Mouse (Mus musculus): ENCODE data around the gene B3gntl1. TPM values are rescaled to one million over a fixed set of nuclear protein-coding genes. Genes with fewer than 3 reads are reported as not detected.
A peak's percentile ranks its signal among the peaks of the same experiment; 100 is the strongest.
"Not testable (repeated sequence)": the region's sequence is repeated elsewhere in the genome, so short reads cannot be mapped to it uniquely, and the experiment has no call there.

The B3gntl1 gene
- total RNA-seq, 2 experiments from 2014 or later: 4.4 to 4.6 TPM

GRCm38 (mm10) chr11:121683243-121683642, 10.3 kb upstream of the B3gntl1 start:
- no peak for DNase-seq

- DNase-seq: peak; percentile 25
Measured at GRCm38 (mm10) chr11:121680750-121681149, 7.8 kb upstream of the B3gntl1 start.

- no peak for DNase-seq
Measured at GRCm38 (mm10) chr11:121679581-121679980, 6.6 kb upstream of the B3gntl1 start.

GRCm38 (mm10) chr11:121676836-121677235, 3.9 kb upstream of the B3gntl1 start:
- DNase-seq: no peak

- DNase-seq: peak; percentile 24
Measured at GRCm38 (mm10) chr11:121673629-121674028, 676 bp upstream of the B3gntl1 start.

- no peak for DNase-seq
Measured at GRCm38 (mm10) chr11:121672312-121672989, 502 bp downstream of the B3gntl1 start.

GRCm38 (mm10) chr11:121670926-121671325, 2.0 kb downstream of the B3gntl1 start:
- no peak for DNase-seq

- no peak for DNase-seq
Measured at GRCm38 (mm10) chr11:121668776-121669175, 4.2 kb downstream of the B3gntl1 start.

GRCm38 (mm10) chr11:121667541-121667940, 5.4 kb downstream of the B3gntl1 start:
- no peak for DNase-seq

- DNase-seq: no peak
Measured at GRCm38 (mm10) chr11:121661116-121661515, 11.8 kb downstream of the B3gntl1 start.

- not testable (repeated sequence) for DNase-seq
Measured at GRCm38 (mm10) chr11:121660604-121661003, 12.3 kb downstream of the B3gntl1 start.

- no peak for DNase-seq
Measured at GRCm38 (mm10) chr11:121658151-121658550, 14.8 kb downstream of the B3gntl1 start.

- DNase-seq: no peak
Measured at GRCm38 (mm10) chr11:121655807-121656511, 17.0 kb downstream of the B3gntl1 start.

GRCm38 (mm10) chr11:121655166-121655806, 17.7 kb downstream of the B3gntl1 start:
- no peak for DNase-seq

- DNase-seq: no peak
Measured at GRCm38 (mm10) chr11:121654406-121654945, 18.5 kb downstream of the B3gntl1 start.

GRCm38 (mm10) chr11:121653631-121654030, 19.3 kb downstream of the B3gntl1 start:
- no peak for DNase-seq

GRCm38 (mm10) chr11:121652547-121653305, 20.2 kb downstream of the B3gntl1 start:
- DNase-seq: peak; percentile 74

- no peak for DNase-seq
Measured at GRCm38 (mm10) chr11:121651983-121652382, 21.0 kb downstream of the B3gntl1 start.

GRCm38 (mm10) chr11:121651556-121651955, 21.4 kb downstream of the B3gntl1 start:
- no peak for DNase-seq

- no peak for DNase-seq
Measured at GRCm38 (mm10) chr11:121650668-121651067, 22.3 kb downstream of the B3gntl1 start.

- DNase-seq: peak; percentile 68
Measured at GRCm38 (mm10) chr11:121649900-121650299, 23.1 kb downstream of the B3gntl1 start.

GRCm38 (mm10) chr11:121648166-121648565, 24.8 kb downstream of the B3gntl1 start:
- DNase-seq: no peak

Data from heart, postnatal 4 days (tissue).